Mouse (Mus musculus) erythroblast, embryonic 14.5 days (primary cell): ENCODE measurements around the gene Srgap1.

ENCODE experiments used
- GATA1 ChIP-seq: IDR thresholded peaks from 2 replicates; pipeline ENCODE4 v1.6.1; 2012; ENCODE audit warnings: low read length, inconsistent platforms, mixed read lengths
- TAL1 ChIP-seq: IDR thresholded peaks from 3 replicates; pipeline ENCODE4 v1.6.1; 2012; ENCODE audit warnings: low read length, inconsistent platforms, mixed read lengths

- no peak for TF ChIP-seq GATA1
- no peak for TF ChIP-seq TAL1
Observed at GRCm38 (mm10) chr10:122044926-122045325, 2.2 kb downstream of the Srgap1 start.
